Mouse (Mus musculus) kidney, adult 8-10 months (tissue): Measurements from ENCODE around the gene Col4a6.
A peak's percentile ranks its signal among the peaks of the same experiment; 100 is the strongest.

ENCODE experiments used
- DNase-seq, 2 experiments: peaks; one replicate each; pipeline ENCODE4 v3.0.0; 2022

The Col4a6 gene

GRCm38 (mm10) chrX:141473470-141474302, at the start of gene Col4a6:
Gene Col4a6, minus strand, starts transcription at chrX:141474076.
- DNase-seq, result peak in 1 of 2 experiments; percentile 2

- no peak for DNase-seq
Observed at GRCm38 (mm10) chrX:141503125-141503524, 29.2 kb upstream of the Col4a6 start.

GRCm38 (mm10) chrX:141494545-141494944, 20.7 kb upstream of the Col4a6 start:
- DNase-seq, result no peak

- DNase-seq, result peak; percentile 4 to 12
Observed at GRCm38 (mm10) chrX:141475566-141476327, 1.9 kb upstream of the Col4a6 start.

GRCm38 (mm10) chrX:141475110-141475509, 1.2 kb upstream of the Col4a6 start, which contains the start of gene Col4a5:
Gene Col4a5, plus strand, starts transcription at chrX:141475385.
- peak; percentile 81 for DNase-seq

GRCm38 (mm10) chrX:141447936-141448335, 25.9 kb downstream of the Col4a6 start:
- no peak for DNase-seq

GRCm38 (mm10) chrX:141439423-141439822, 34.5 kb downstream of the Col4a6 start:
- no peak for DNase-seq

GRCm38 (mm10) chrX:141436780-141437179, 37.1 kb downstream of the Col4a6 start:
- no peak for DNase-seq

GRCm38 (mm10) chrX:141415318-141415717, 58.6 kb downstream of the Col4a6 start:
- DNase-seq, result no peak

- DNase-seq, result no peak
Observed at GRCm38 (mm10) chrX:141396243-141396642, 77.6 kb downstream of the Col4a6 start.

- DNase-seq, result no peak
Observed at GRCm38 (mm10) chrX:141385399-141386105, 88.3 kb downstream of the Col4a6 start.

GRCm38 (mm10) chrX:141384632-141385031, 89.2 kb downstream of the Col4a6 start:
- no peak for DNase-seq

- DNase-seq, result no peak
Observed at GRCm38 (mm10) chrX:141370276-141370675, 103.6 kb downstream of the Col4a6 start.

- peak in 1 of 2 experiments; percentile 0 for DNase-seq
Observed at GRCm38 (mm10) chrX:141363331-141363730, 110.5 kb downstream of the Col4a6 start.

GRCm38 (mm10) chrX:141341417-141341816, 132.5 kb downstream of the Col4a6 start:
- no peak for DNase-seq

- DNase-seq, result no peak
Observed at GRCm38 (mm10) chrX:141328044-141328443, 145.8 kb downstream of the Col4a6 start.

GRCm38 (mm10) chrX:141324201-141324600, 149.7 kb downstream of the Col4a6 start:
- no peak for DNase-seq

GRCm38 (mm10) chrX:141316217-141316616, 157.7 kb downstream of the Col4a6 start:
- no peak for DNase-seq

GRCm38 (mm10) chrX:141315795-141316194, 158.1 kb downstream of the Col4a6 start:
- no peak for DNase-seq

- DNase-seq, result no peak
Observed at GRCm38 (mm10) chrX:141292702-141293462, 181.0 kb downstream of the Col4a6 start.

GRCm38 (mm10) chrX:141276397-141276796, 197.5 kb downstream of the Col4a6 start:
- no peak for DNase-seq

- no peak for DNase-seq
Observed at GRCm38 (mm10) chrX:141265986-141266385, 207.9 kb downstream of the Col4a6 start.
